Mouse (Mus musculus) erythroblast, adult 5-6 weeks (primary cell): Measurements from ENCODE around the gene Dlgap5. TPM values are rescaled to one million over a fixed set of nuclear protein-coding genes. Genes with fewer than 3 reads are reported as not detected.
"Not testable (repeated sequence)": the region's sequence is repeated elsewhere in the genome, so short reads cannot be mapped to it uniquely, and the experiment has no call there.

Experiments used
- ATAC-seq: replicated peaks from 2 replicates; pipeline ENCODE4 v1.8.0; 2016; ENCODE audit warnings: moderate number of reproducible peaks, mild to moderate bottlenecking, moderate TSS enrichment, inconsistent platforms; ENCODE audit not compliant: poor library complexity, low FRiP score, severe bottlenecking
- total RNA-seq, 2 experiments: library from RNA; stranded (forward) in 1 of 2; stranded (reverse) in 1 of 2; fragments of 150-400 nt in 1 of 2; fragments of 200-764, 138-1000 nt in 1 of 2; gene quantifications; 2 replicates each; pipeline versions ENCODE4 v1.2.3 to v1.2.4; 2015 to 2017; ENCODE audit warnings: low replicate concordance in 2 of 2

The Dlgap5 gene
- total RNA-seq (2015; ENCODE audit: low replicate concordance) = 42.8 and 49.2 TPM in 2 replicates
- total RNA-seq (2017; ENCODE audit: low replicate concordance) = 64.0 and 79.3 TPM in 2 replicates

- peak; percentile 97 for ATAC-seq
Measured at GRCm38 (mm10) chr14:47417775-47418665, at the start of gene Dlgap5. TSS of gene Dlgap5 (minus strand) at chr14:47418407.

GRCm38 (mm10) chr14:47465468-47466175 lies 47.4 kb upstream of the Dlgap5 start:
- ATAC-seq = no peak

GRCm38 (mm10) chr14:47464426-47464825 lies 46.2 kb upstream of the Dlgap5 start:
- no peak for ATAC-seq

GRCm38 (mm10) chr14:47462877-47463460 lies 44.8 kb upstream of the Dlgap5 start:
- ATAC-seq = no peak

- no peak for ATAC-seq
Measured at GRCm38 (mm10) chr14:47462453-47462852, 44.2 kb upstream of the Dlgap5 start.

GRCm38 (mm10) chr14:47461997-47462396 lies 43.8 kb upstream of the Dlgap5 start:
- ATAC-seq = no peak

GRCm38 (mm10) chr14:47459556-47459955 lies 41.3 kb upstream of the Dlgap5 start:
- ATAC-seq = no peak

GRCm38 (mm10) chr14:47450121-47450520 lies 31.9 kb upstream of the Dlgap5 start, which contains the start of gene Fbxo34:
TSS of gene Fbxo34 (plus strand) at chr14:47450421.
- not testable (repeated sequence) for ATAC-seq

- no peak for ATAC-seq
Measured at GRCm38 (mm10) chr14:47445331-47446095, 27.3 kb upstream of the Dlgap5 start.

GRCm38 (mm10) chr14:47444907-47445306 lies 26.7 kb upstream of the Dlgap5 start:
- ATAC-seq = no peak

- no peak for ATAC-seq
Measured at GRCm38 (mm10) chr14:47438947-47439346, 20.7 kb upstream of the Dlgap5 start.

GRCm38 (mm10) chr14:47432987-47433386 lies 14.8 kb upstream of the Dlgap5 start:
- ATAC-seq = peak; percentile 80

- ATAC-seq = no peak
Measured at GRCm38 (mm10) chr14:47422466-47422865, 4.3 kb upstream of the Dlgap5 start.

GRCm38 (mm10) chr14:47421606-47422005 lies 3.4 kb upstream of the Dlgap5 start:
- no peak for ATAC-seq

- no peak for ATAC-seq
Measured at GRCm38 (mm10) chr14:47419723-47420276, 1.6 kb upstream of the Dlgap5 start.

GRCm38 (mm10) chr14:47419034-47419625 lies 923 bp upstream of the Dlgap5 start:
- no peak for ATAC-seq

- ATAC-seq = peak; percentile 10; the same call in 1 of the 2 replicates
Measured at GRCm38 (mm10) chr14:47418666-47418991, 422 bp upstream of the Dlgap5 start.

GRCm38 (mm10) chr14:47417346-47417745 lies 861 bp downstream of the Dlgap5 start:
- peak; percentile 12; the same call in 1 of the 2 replicates for ATAC-seq

GRCm38 (mm10) chr14:47406000-47406399 lies 12.2 kb downstream of the Dlgap5 start:
- ATAC-seq = no peak
